Mouse (Mus musculus) limb, embryonic 14.5 days (tissue): ENCODE data around the gene Gpr135. TPM values are rescaled to one million over a fixed set of nuclear protein-coding genes. Genes with fewer than 3 reads are reported as not detected.

Experiments
- ATAC-seq: fragments of 200-750 bp; cut with Nextera tagmentation; 2 replicates; pipeline ENCODE4 v1.8.0; 2017; ENCODE audit warnings: low read depth, moderate number of reproducible peaks, moderate TSS enrichment; ENCODE audit not compliant: low FRiP score
- DNase-seq: peaks from one replicate; pipeline ENCODE4 v3.0.0-alpha.2; 2015; ENCODE audit warnings: low spot score
- H3K27ac ChIP-seq: fragments of 300-500 bp; sonication (generic); replicated peaks from 2 replicates; pipeline ENCODE4 v1.5.1; 2014; ENCODE audit warnings: low read depth, mild to moderate bottlenecking, low read length, moderate library complexity, mixed read lengths
- H3K27me3 ChIP-seq: fragments of 300-500 bp; sonication (generic); 2 replicates; pipeline ENCODE4 v1.6.1; 2014; ENCODE audit warnings: low read length, mixed read lengths; ENCODE audit not compliant: control insufficient read depth, insufficient read depth
- H3K36me3 ChIP-seq: fragments of 300-500 bp; sonication (generic); 2 replicates; pipeline ENCODE4 v1.6.1; 2014; ENCODE audit warnings: mild to moderate bottlenecking, low read length, moderate library complexity, mixed read lengths; ENCODE audit not compliant: control insufficient read depth, insufficient read depth
- H3K4me1 ChIP-seq: fragments of 300-500 bp; sonication (generic); 2 replicates; pipeline ENCODE4 v1.6.1; 2014; ENCODE audit warnings: antibody characterized with exemption, low read length, mixed read lengths; ENCODE audit not compliant: control insufficient read depth, insufficient read depth
- H3K4me2 ChIP-seq: fragments of 300-500 bp; sonication (generic); replicated peaks from 2 replicates; pipeline ENCODE4 v1.6.1; 2014; ENCODE audit warnings: low read depth, mild to moderate bottlenecking, low read length, moderate library complexity; ENCODE audit not compliant: severe bottlenecking
- H3K4me3 ChIP-seq: fragments of 300-500 bp; sonication (generic); replicated peaks from 2 replicates; pipeline ENCODE4 v1.5.1; 2014; ENCODE audit warnings: low read length
- H3K9ac ChIP-seq: fragments of 300-500 bp; sonication (generic); 2 replicates; pipeline ENCODE4 v1.6.1; 2014; ENCODE audit warnings: mild to moderate bottlenecking, low read depth, low read length, moderate library complexity; ENCODE audit not compliant: severe bottlenecking
- H3K9me3 ChIP-seq: fragments of 300-500 bp; sonication (generic); 2 replicates; pipeline ENCODE4 v1.6.1; 2016; ENCODE audit warnings: low read length; ENCODE audit not compliant: control insufficient read depth
- POLR2A ChIP-seq: fragments of 200-500 bp; IDR thresholded peaks from 2 replicates; pipeline ENCODE4 v1.8.0; 2012; ENCODE audit warnings: inconsistent platforms, mild to moderate bottlenecking, moderate library complexity, borderline replicate concordance; ENCODE audit not compliant: insufficient read depth, insufficient read length; ENCODE audit errors: extremely low read depth
- whole genome bisulfite sequencing: fragments of 180-500 bp; shearing (Covaris S2); extraction: QIAGEN DNeasy Blood & Tissue Kit; methylation state at CpG from one replicate; pipeline ENCODE4 v1.1.7; 2014; 5-methylcytosine and 5-hydroxymethylcytosine counted together
- polyA plus RNA-seq, 2 experiments: library from polyadenylated mRNA; depleted of rRNA in 1 of 2; stranded (reverse) in 1 of 2; unstranded in 1 of 2; fragments of >200 nt; fragmentation: Nextera tagmentation in 1 of 2; extraction: Ambion mirVana in 1 of 2; gene quantifications; 2 replicates each; pipeline versions ENCODE4 v1.2.1 to v1.2.3; 2012 to 2014

The Gpr135 gene
- polyA plus RNA-seq, 2 experiments: 1.3 to 4.9 TPM

- no peaks in the 10 kb centered on the region for H3K4me1 ChIP-seq
- no peaks in the 10 kb centered on the region for H3K36me3 ChIP-seq
- no peaks in the 10 kb centered on the region for H3K27me3 ChIP-seq
- H3K4me3 ChIP-seq: no peak overlapping the region
- ATAC-seq: no peak
- no peak overlapping the region for H3K4me2 ChIP-seq
- WGBS: 91% methylated on average over 5 of the region's 5 CpGs
- no peaks in the 10 kb centered on the region; the same call in 1 of the 2 replicates for H3K9me3 ChIP-seq
- no peak overlapping the region for H3K9ac ChIP-seq
- no peak overlapping the region for H3K27ac ChIP-seq
- no peak for DNase-seq
- TF ChIP-seq POLR2A: no peak
Observed at GRCm38 (mm10) chr12:72023572-72023971, 47.4 kb downstream of the Gpr135 start.

GRCm38 (mm10) chr12:72022790-72023189 is 48.1 kb downstream of the Gpr135 start:
- H3K27ac ChIP-seq: no peak overlapping the region
- H3K4me3 ChIP-seq: no peak overlapping the region
- no peak overlapping the region for H3K4me2 ChIP-seq
- whole genome bisulfite sequencing: 93% methylated on average over 3 of the region's 3 CpGs
- H3K36me3 ChIP-seq: no peaks in the 10 kb centered on the region
- H3K4me1 ChIP-seq: no peaks in the 10 kb centered on the region
- H3K9ac ChIP-seq: no peak overlapping the region
- no peaks in the 10 kb centered on the region for H3K27me3 ChIP-seq
- ATAC-seq (no peak), DNase-seq (no peak)
- TF ChIP-seq POLR2A: no peak
- no peaks in the 10 kb centered on the region; the same call in 1 of the 2 replicates for H3K9me3 ChIP-seq

GRCm38 (mm10) chr12:72021543-72021942 is 49.4 kb downstream of the Gpr135 start:
- Histone ChIP-seq H3K9ac (no peak overlapping the region), H3K4me3 (no peak overlapping the region), H3K27ac (no peak overlapping the region), H3K27me3 (no peaks in the 10 kb centered on the region), H3K4me2 (no peak overlapping the region), H3K36me3 (no peaks in the 10 kb centered on the region), H3K9me3 (no peaks in the 10 kb centered on the region), H3K4me1 (no peaks in the 10 kb centered on the region)
- TF ChIP-seq POLR2A: no peak
- no peak for DNase-seq
- 22% methylated on average over 5 of the region's 5 CpGs for WGBS
- ATAC-seq: no peak

- no peak overlapping the region for H3K27ac ChIP-seq
Observed at GRCm38 (mm10) chr12:72020285-72020684, 50.6 kb downstream of the Gpr135 start.

More at GRCm38 (mm10) chr12:72020285-72020684, 50.6 kb downstream of the Gpr135 start:
- 85% methylated on average over 4 of the region's 4 CpGs for WGBS
- no peak overlapping the region for H3K4me3 ChIP-seq
- no peak overlapping the region for H3K9ac ChIP-seq
- no peaks in the 10 kb centered on the region for H3K4me1 ChIP-seq
- no peak overlapping the region for H3K4me2 ChIP-seq
- no peaks in the 10 kb centered on the region for H3K9me3 ChIP-seq
- TF ChIP-seq POLR2A: no peak
- no peak for ATAC-seq
- H3K36me3 ChIP-seq: no peaks in the 10 kb centered on the region
- DNase-seq: no peak
- H3K27me3 ChIP-seq: no peaks in the 10 kb centered on the region

Other genes starting within 250 kb of the Gpr135 start
- 9.3 and 10.7 TPM in 2 replicates for gene Daam1, start 240.0 kb downstream of the Gpr135 start, polyA plus RNA-seq (2012; rRNA removed)
- 11.3 and 11.8 TPM in 2 replicates for gene Daam1, start 240.0 kb downstream of the Gpr135 start, polyA plus RNA-seq (2014; fragmentation: Nextera tagmentation; extraction: Ambion mirVana)
- gene L3hypdh, start 14.3 kb upstream of the Gpr135 start, polyA plus RNA-seq (2012; rRNA removed): 26.8 and 31.8 TPM in 2 replicates
- 20.5 and 21.4 TPM in 2 replicates for gene L3hypdh, start 14.3 kb upstream of the Gpr135 start, polyA plus RNA-seq (2014; fragmentation: Nextera tagmentation; extraction: Ambion mirVana)
- gene Jkamp, start 14.5 kb upstream of the Gpr135 start, polyA plus RNA-seq (2012; rRNA removed): 67.3 and 96.9 TPM in 2 replicates
- 63.3 and 66.3 TPM in 2 replicates for gene Jkamp, start 14.5 kb upstream of the Gpr135 start, polyA plus RNA-seq (2014; fragmentation: Nextera tagmentation; extraction: Ambion mirVana)
- gene Ccdc175, start 113.9 kb upstream of the Gpr135 start, polyA plus RNA-seq (2012; rRNA removed): not detected in 2 replicates
- gene Ccdc175, start 113.9 kb upstream of the Gpr135 start, polyA plus RNA-seq (2014; fragmentation: Nextera tagmentation; extraction: Ambion mirVana): not detected in 2 replicates